Mouse (Mus musculus) heart, postnatal 0 days (tissue): ENCODE measurements at regions not wholly inside any gene's neighbourhood (a gene's known extent, or its start where the extent isn't known, plus 50 kb on each side); places are given as distances from the start of the nearest gene placed in this dataset.

Source experiments
- CTCF ChIP-seq: IDR thresholded peaks from 2 replicates; pipeline ENCODE4 v1.5.1; 2016; ENCODE audit warnings: antibody characterized with exemption, control low read depth, low read depth
- EP300 ChIP-seq: IDR thresholded peaks from 2 replicates; pipeline ENCODE4 v1.6.1; 2016; ENCODE audit warnings: antibody characterized with exemption, low read depth

DNA sequence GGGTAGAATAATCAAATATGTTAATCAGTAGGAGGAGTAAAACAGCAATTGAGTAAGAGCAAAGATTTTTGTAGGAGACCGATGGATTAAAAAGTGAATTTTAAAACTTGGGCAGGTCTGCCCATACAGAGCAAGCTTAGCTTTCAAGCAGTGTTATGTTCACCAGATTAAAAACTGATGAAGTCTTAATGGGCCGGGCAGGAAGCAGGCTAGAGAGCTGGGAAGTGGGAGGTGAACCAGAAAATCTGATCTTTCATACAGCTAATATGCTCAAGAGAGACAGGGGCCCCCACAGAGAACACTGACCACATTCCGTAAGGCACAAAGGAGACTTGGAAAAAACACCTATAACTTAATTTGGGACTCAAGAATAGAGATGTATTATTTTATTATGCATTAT is 316.4 kb upstream of the Adgrl2 start:
- TF ChIP-seq EP300 = no peak
- TF ChIP-seq CTCF = no peak
